Mouse (Mus musculus) heart, embryonic 10.5 days (tissue): Measurements from ENCODE around the gene Lmtk3. TPM values are rescaled to one million over a fixed set of nuclear protein-coding genes. Genes with fewer than 3 reads are reported as not detected.

Experiments
- DNase-seq: peaks from one replicate; pipeline ENCODE4 v3.0.0-alpha.2; 2017; ENCODE audit warnings: low spot score
- H3K27ac ChIP-seq: fragments of 300-500 bp; sonication (generic); 2 replicates; pipeline ENCODE4 v1.5.1; 2016; ENCODE audit warnings: mild to moderate bottlenecking
- H3K27me3 ChIP-seq: fragments of 300-500 bp; sonication (generic); 2 replicates; pipeline ENCODE4 v1.6.1; 2016; ENCODE audit warnings: mild to moderate bottlenecking; ENCODE audit not compliant: poor library complexity, insufficient read depth, severe bottlenecking
- H3K36me3 ChIP-seq: fragments of 300-500 bp; sonication (generic); 2 replicates; pipeline ENCODE4 v1.6.1; 2016; ENCODE audit warnings: mild to moderate bottlenecking, moderate library complexity
- H3K4me1 ChIP-seq: fragments of 300-500 bp; sonication (generic); 2 replicates; pipeline ENCODE4 v1.6.1; 2016; ENCODE audit warnings: mild to moderate bottlenecking
- H3K4me3 ChIP-seq: fragments of 300-500 bp; sonication (generic); 2 replicates; pipeline ENCODE4 v1.5.1; 2016; ENCODE audit warnings: mild to moderate bottlenecking, moderate library complexity
- H3K9me3 ChIP-seq: fragments of 300-500 bp; sonication (generic); 2 replicates; pipeline ENCODE4 v1.6.1; 2016; ENCODE audit warnings: mild to moderate bottlenecking, moderate library complexity
- WGBS: fragments of 180-500 bp; shearing (Covaris S2); methylation state at CpG from one replicate; pipeline ENCODE4 v1.1.7; 2016; 5-methylcytosine and 5-hydroxymethylcytosine counted together
- polyA plus RNA-seq: library from polyadenylated mRNA; unstranded; fragments of >200 nt; fragmentation: Nextera tagmentation; extraction: Ambion mirVana; gene quantifications from 2 replicates; pipeline ENCODE4 v1.2.1, GENCODE M21; 2016

Lmtk3 gene
- polyA plus RNA-seq, 1 experiment from 2014 or later, result 1.8 TPM

GRCm38 (mm10) chr7:45786136-45786578, 2.6 kb downstream of the Lmtk3 start:
- DNase-seq, result peak; percentile 88
- Histone ChIP-seq H3K4me1 (peaks cover 37% of the 10 kb centered on the region), H3K36me3 (peaks cover 24% of the 10 kb centered on the region), H3K4me3 (peak overlapping the region; percentile 70), H3K27me3 (peaks cover 63% of the 10 kb centered on the region), H3K27ac (peak overlapping the region; percentile 60), H3K9me3 (no peaks in the 10 kb centered on the region)
- 2% methylated on average over 14 of the region's 14 CpGs for WGBS

DNA sequence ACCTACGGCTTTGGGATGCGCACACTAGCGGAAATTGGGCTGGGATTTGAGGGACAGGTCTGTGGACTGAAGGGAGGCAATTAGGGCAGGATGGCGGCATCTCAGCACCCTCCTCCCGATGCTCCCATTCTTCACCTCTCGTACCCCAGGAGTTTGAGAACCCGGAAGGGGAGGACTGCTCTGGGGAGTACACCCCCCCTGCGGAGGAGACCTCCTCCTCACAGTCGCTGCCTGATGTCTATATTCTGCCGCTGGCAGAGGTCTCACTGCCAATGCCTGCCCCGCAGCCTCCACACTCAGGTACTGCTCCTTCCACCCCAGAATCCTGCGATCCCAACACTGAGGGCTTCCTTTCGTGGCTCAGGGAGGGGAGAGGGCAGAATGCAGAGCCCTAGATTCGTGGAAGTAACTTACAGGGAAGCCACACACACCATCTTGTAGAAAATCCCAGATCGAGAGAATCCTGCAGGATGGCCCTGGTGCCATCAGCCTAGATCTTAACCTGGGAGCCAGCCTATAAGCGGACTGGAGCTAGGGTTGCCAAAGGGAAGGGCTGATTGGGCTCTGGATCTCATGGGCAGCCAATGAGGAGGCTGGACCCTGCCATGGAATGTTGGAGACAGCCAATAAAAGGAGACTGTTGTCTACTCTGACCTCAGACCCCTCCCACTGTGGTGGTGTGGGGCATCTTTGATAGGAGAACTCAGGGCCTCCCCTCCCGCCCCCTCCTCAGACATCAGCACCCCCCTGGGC, 3.3 kb downstream of the Lmtk3 start:
- no peaks in the 10 kb centered on the region for H3K9me3 ChIP-seq
- H3K4me3 ChIP-seq, result peak overlapping the region; percentile 70
- H3K4me1 ChIP-seq, result peaks cover 37% of the 10 kb centered on the region
- WGBS, result 8% methylated on average over 17 of the region's 17 CpGs
- H3K36me3 ChIP-seq, result peaks cover 30% of the 10 kb centered on the region
- no peak for DNase-seq
- H3K27ac ChIP-seq, result peak overlapping the region; percentile 60
- H3K27me3 ChIP-seq, result peaks cover 66% of the 10 kb centered on the region

DNA sequence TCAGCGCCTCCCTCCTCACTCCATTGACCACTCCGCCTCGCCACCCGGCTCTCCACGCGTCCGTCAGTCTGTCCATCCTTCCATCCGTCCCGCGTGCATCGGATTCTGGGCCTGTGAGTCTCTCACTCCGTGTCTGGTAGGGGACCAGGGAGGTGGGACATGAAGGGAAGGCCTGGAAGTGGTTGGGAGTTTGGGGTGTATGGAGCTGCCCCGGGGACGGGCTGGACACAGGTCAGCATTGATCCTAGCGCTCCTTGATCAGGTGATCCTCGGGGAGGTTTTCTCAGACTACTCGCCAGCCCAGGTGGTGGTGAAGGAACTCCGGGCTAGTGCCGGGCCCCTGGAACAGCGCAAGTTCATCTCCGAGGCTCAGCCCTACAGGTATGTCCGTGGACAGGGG, 4.1 kb downstream of the Lmtk3 start:
- H3K4me3 ChIP-seq, result peak overlapping the region; percentile 70; the same call in 1 of the 2 replicates
- H3K27ac ChIP-seq, result no peak overlapping the region
- H3K4me1 ChIP-seq, result peaks cover 37% of the 10 kb centered on the region
- peaks cover 37% of the 10 kb centered on the region for H3K36me3 ChIP-seq
- DNase-seq, result no peak
- no peaks in the 10 kb centered on the region for H3K9me3 ChIP-seq
- H3K27me3 ChIP-seq, result peaks cover 66% of the 10 kb centered on the region
- WGBS, result 79% methylated on average over 22 of the region's 22 CpGs

GRCm38 (mm10) chr7:45790721-45791120, 7.2 kb downstream of the Lmtk3 start:
- peaks cover 58% of the 10 kb centered on the region for H3K36me3 ChIP-seq
- H3K9me3 ChIP-seq, result no peaks in the 10 kb centered on the region
- 65% methylated on average over 6 of the region's 6 CpGs for WGBS
- H3K27me3 ChIP-seq, result peaks cover 75% of the 10 kb centered on the region
- no peak overlapping the region for H3K27ac ChIP-seq
- DNase-seq, result no peak
- no peak overlapping the region for H3K4me3 ChIP-seq
- H3K4me1 ChIP-seq, result peaks cover 19% of the 10 kb centered on the region

DNA sequence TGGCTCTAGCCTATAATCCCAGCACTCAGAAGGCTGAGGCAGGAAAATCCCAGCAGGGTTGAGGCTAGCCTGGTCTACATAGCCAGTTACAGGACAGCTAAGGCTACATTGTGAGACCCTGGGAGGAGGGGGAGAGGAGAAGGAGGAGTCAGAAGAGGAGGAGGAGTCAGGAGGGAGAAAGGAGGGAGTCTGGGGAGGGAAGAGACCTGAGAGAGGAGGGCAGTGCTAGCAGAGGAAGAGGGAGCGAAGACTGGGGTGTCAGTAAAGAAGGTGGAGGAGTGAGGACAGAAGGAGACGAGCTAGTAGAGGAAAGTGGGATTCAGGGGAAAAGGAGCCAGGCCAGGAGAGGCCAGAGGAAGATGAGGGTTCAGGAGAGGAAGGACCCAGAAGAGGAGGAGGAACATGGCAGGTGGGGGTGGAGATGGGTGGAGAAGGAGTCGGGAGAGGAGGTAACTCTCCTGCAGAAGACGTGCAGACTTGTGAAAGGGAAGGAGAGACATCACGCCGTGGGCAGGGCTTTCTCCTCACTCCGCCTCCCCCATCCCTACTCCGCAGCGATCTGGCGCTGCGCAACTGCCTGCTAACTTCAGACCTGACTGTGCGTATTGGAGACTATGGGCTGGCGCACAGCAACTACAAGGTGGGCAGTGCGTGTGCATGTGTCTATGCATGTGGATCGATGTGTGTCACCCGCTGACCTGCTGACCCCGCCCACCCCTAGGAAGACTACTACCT, 8.4 kb downstream of the Lmtk3 start:
- Histone ChIP-seq H3K36me3 (peaks cover 58% of the 10 kb centered on the region), H3K9me3 (no peaks in the 10 kb centered on the region), H3K27me3 (peaks cover 77% of the 10 kb centered on the region), H3K4me1 (peaks cover 7% of the 10 kb centered on the region), H3K4me3 (no peak overlapping the region), H3K27ac (no peak overlapping the region)
- DNase-seq, result no peak
- 58% methylated on average over 17 of the region's 17 CpGs for WGBS

GRCm38 (mm10) chr7:45793240-45793639, 9.7 kb downstream of the Lmtk3 start:
- Histone ChIP-seq H3K27ac (no peak overlapping the region), H3K4me1 (peaks cover 10% of the 10 kb centered on the region), H3K9me3 (no peaks in the 10 kb centered on the region), H3K27me3 (peaks cover 77% of the 10 kb centered on the region), H3K36me3 (peaks cover 54% of the 10 kb centered on the region), H3K4me3 (no peak overlapping the region)
- DNase-seq, result no peak
- 63% methylated on average over 24 of the region's 24 CpGs for WGBS

DNA sequence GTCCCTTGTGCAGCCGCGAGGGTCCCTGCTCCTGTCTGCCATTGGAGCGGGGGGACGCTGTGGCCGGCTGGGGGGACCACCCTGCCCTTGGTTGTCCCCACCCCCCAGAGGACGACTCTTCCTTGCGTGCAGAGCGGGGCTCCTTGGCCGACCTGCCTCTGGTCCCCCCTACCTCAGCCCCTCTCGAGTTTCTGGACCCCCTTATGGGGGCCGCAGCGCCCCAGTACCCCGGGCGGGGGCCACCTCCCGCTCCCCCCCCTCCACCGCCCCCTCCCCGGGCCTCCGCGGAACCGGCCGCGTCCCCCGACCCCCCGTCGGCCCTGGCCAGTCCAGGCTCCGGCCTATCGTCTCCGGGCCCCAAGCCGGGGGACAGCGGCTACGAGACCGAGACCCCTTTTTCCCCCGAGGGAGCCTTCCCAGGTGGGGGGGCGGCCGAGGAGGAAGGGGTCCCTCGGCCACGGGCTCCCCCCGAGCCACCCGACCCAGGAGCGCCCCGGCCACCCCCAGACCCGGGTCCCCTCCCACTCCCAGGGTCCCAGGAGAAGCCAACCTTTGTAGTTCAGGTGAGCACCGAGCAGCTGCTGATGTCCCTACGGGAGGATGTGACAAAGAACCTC, 10.5 kb downstream of the Lmtk3 start:
- H3K9me3 ChIP-seq, result no peaks in the 10 kb centered on the region
- no peak overlapping the region for H3K4me3 ChIP-seq
- 74% methylated on average over 36 of the region's 44 CpGs for WGBS
- peaks cover 17% of the 10 kb centered on the region for H3K4me1 ChIP-seq
- H3K27me3 ChIP-seq, result peaks cover 81% of the 10 kb centered on the region
- H3K36me3 ChIP-seq, result peaks cover 50% of the 10 kb centered on the region
- DNase-seq, result no peak
- no peak overlapping the region for H3K27ac ChIP-seq

DNA sequence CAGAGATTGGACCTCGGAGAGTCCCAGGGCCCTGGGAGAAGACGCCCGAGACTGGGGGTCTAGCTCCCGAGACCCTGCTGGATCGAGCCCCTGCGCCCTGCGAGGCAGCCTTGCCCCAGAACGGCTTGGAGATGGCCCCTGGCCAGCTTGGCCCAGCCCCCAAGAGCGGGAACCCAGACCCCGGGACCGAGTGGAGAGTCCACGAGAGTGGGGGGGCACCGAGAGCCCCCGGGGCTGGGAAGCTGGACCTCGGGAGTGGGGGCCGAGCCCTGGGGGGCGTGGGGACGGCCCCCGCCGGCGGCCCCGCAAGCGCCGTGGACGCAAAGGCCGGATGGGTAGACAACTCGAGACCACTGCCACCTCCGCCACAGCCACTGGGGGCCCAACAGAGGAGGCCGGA, 11.4 kb downstream of the Lmtk3 start:
- WGBS, result 91% methylated on average over 29 of the region's 29 CpGs
- H3K4me1 ChIP-seq, result peaks cover 17% of the 10 kb centered on the region
- no peaks in the 10 kb centered on the region for H3K9me3 ChIP-seq
- peaks cover 42% of the 10 kb centered on the region for H3K36me3 ChIP-seq
- peaks cover 90% of the 10 kb centered on the region for H3K27me3 ChIP-seq
- H3K4me3 ChIP-seq, result no peak overlapping the region
- no peak for DNase-seq
- no peak overlapping the region for H3K27ac ChIP-seq

DNA sequence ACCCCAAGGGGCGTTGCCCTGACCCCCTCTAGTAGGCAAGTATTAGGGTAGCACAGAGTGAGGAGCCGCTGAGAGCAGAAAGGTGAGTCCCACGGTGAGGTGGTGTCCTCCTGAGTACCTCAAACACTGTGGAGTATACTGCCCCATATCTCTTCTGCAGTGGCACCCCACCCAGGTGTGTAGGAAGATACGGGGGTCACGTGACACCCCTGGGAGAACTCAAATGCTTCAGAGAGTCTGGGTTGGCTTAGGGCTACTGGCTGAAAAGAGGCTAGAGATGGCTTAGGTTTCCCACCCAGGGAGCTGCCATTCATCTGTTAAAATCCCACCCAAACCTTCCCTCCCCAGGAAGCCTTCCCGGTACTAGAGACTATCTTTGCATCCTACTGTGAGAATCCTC, 13.4 kb downstream of the Lmtk3 start:
- Histone ChIP-seq H3K4me3 (0 out of 2 replicates have a peak overlapping the region, but pooled peaks have one; percentile 68), H3K36me3 (peaks cover 30% of the 10 kb centered on the region), H3K4me1 (peaks cover 29% of the 10 kb centered on the region), H3K9me3 (no peaks in the 10 kb centered on the region), H3K27ac (no peak overlapping the region), H3K27me3 (peaks cover 95% of the 10 kb centered on the region)
- WGBS, result 35% methylated on average over 6 of the region's 6 CpGs
- no peak for DNase-seq

DNA sequence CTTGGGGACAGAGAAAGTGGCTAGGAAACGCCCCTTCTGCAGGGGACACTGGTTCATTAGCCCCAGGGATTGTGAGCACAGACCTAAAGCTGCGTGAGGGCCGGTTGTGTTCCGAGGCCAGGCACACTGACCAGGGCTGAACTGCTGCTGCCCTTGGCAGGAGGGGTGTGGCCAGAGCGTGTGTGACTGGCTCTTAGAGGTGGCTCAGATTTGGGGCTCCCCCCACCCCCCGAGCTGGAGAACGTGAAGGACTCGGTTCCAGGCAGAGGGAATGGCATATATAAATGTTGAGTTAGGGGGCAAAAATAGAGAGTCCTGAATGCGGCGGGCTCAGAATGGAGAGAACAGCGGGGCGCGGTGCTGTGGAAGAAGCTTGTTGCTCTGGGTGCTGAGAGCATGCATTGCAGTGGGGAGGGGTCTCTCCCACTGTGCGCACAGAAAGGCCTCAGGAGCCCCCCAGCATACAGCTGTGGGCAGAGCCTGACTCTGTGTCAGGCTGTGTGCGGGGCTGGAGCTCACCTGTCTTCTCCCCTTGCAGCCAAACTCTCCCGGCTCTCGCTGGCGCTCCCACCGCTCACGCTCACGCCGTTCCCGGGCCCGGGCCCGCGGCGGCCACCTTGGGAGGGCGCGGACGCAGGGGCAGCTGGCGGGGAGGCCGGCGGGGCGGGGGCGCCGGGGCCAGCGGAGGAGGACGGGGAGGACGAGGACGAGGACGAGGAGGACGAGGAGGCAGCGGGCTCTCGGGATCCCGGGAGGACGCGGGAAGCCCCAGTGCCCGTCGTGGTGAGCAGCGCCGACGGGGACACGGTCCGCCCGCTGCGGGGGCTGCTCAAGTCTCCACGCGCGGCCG, 14.3 kb downstream of the Lmtk3 start:
- Histone ChIP-seq H3K27me3 (peaks cover 85% of the 10 kb centered on the region), H3K4me1 (peaks cover 29% of the 10 kb centered on the region), H3K27ac (peak overlapping the region; percentile 82), H3K4me3 (peak overlapping the region; percentile 68), H3K9me3 (no peaks in the 10 kb centered on the region), H3K36me3 (peaks cover 22% of the 10 kb centered on the region; the same call in 1 of the 2 replicates)
- no peak for DNase-seq
- 2% methylated on average over 59 of the region's 60 CpGs for WGBS

GRCm38 (mm10) chr7:45798511-45798836, 14.9 kb downstream of the Lmtk3 start:
- no peaks in the 10 kb centered on the region for H3K9me3 ChIP-seq
- H3K27ac ChIP-seq, result peak overlapping the region; percentile 82
- 1% methylated on average over 19 of the region's 19 CpGs for WGBS
- H3K4me1 ChIP-seq, result peaks cover 29% of the 10 kb centered on the region
- no peak for DNase-seq
- peak overlapping the region; percentile 68 for H3K4me3 ChIP-seq
- peaks cover 20% of the 10 kb centered on the region; the same call in 1 of the 2 replicates for H3K36me3 ChIP-seq
- peaks cover 79% of the 10 kb centered on the region for H3K27me3 ChIP-seq

- Histone ChIP-seq H3K27me3 (peaks cover 75% of the 10 kb centered on the region), H3K27ac (no peak overlapping the region), H3K4me3 (peak overlapping the region; percentile 68), H3K9me3 (no peaks in the 10 kb centered on the region), H3K36me3 (peaks cover 16% of the 10 kb centered on the region; the same call in 1 of the 2 replicates), H3K4me1 (peaks cover 29% of the 10 kb centered on the region)
- WGBS, result 41% methylated on average over 7 of the region's 7 CpGs
- no peak for DNase-seq
Observed at GRCm38 (mm10) chr7:45798931-45799330, 15.4 kb downstream of the Lmtk3 start.
